1 mouse cellular context compared by ENCODE assay signal in genomic region chr7:128247443-128247842, GRCm38 (mm10).
TF ChIP-seq lines count a peak whose summit lies in the region.

No protein-coding gene starts in this region.

TF ChIP-seq in CH12.LX, 34 proteins besides CTCF, POLR2A, EP300 and RAD21:
- TF ChIP-seq ZC3H11A (IDR thresholded peaks at IDR 0.05; ENCODE audit: low read depth, low read length) (peak; percentile 10; the same call in 1 of the 2 replicates), SMC3 (IDR thresholded peaks at IDR 0.05; ENCODE audit: low read depth, low read length) (peak; percentile 67), JUND (conservative IDR thresholded peaks at IDR 0.05; ENCODE audit: low read depth, low read length) (no peak)
TF ChIP-seq in CH12.LX: peak in this region for 2.
